Mouse (Mus musculus): ENCODE data around the gene Dync1i2.

Gene Dync1i2

DNA sequence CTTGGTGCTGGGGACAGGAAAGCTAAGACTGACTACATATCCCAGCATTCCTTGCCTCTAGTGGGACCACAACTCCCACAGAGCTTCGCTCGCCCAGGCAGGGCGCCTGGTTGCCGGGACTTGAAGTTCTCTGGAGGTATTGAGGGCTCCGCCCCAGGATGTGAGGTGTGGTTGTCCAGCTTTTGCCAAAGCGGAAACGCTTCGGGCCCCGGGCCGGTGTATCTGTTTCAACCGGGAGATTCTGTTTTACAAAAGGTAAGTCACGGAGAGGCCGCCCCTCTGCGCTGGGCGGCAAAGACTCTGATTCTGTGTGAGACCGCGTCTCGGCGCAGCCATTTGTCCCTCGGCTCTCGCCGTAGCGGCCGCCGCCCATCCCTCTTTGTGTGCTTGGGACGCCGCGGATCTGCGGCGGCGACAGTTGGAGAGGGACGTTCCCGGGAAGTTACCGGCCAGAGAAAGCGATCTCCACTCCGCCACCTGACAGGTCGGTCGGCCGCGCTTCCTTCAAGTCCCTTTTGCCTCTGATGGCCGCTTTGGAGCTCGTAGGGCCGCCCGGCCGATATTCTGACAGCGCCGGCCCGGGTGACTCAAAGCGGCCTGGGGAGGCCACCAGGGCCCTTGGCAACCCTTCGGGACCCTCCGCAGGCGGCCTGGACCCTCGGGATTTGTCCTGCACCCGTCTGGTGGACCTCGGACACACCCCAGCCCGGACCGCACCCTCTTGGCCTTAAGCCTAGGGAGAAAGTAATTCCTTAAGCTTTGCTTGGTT lies at the start of gene Dync1i2:
TSS of gene Dync1i2 (plus strand) at position 116 of the 769 bp plus-strand sequence.
- peak; percentile 90 for DNase-seq (ENCODE audit: extremely low read depth, insufficient read length, low spot score)

DNA sequence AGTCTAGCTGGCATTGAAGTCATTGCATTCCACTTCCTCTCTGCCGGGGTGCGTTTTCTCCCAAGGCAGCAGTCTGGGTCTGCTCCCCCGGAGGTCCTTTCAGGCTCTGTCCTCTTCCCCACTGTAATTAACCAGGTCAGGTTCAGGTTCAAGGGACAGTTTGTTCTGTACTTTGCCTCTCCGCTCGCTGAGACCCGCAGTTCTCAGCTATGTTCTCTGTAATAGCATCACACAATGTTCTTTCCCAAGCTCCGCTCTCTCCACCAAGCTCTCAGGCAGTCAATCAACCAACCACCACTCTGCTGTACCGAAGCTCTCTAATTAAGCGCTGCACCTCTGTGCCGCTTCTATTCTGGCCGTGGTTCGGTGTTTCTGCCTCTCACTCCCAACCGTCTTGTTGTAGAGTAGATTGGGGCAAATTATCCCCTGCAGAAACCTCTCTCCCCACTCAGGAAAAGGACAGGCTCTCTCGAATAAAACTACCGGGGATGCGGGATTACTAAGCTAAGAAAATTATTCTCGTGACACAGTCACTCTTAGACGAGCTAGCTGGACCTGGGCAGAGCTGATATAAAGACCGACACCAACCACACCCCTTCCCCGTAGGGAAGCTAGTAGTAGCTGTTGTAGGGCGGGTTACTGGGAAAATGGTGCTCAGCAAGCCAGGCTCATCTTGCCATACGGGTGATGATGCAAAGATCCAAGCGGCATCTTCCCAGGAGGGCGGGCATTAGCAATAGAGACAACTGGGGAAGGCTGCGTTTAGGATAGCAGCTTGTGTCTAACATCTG lies 48.5 kb upstream of the Dync1i2 start:
- no peak for DNase-seq (ENCODE audit: extremely low read depth, insufficient read length, low spot score)

DNA sequence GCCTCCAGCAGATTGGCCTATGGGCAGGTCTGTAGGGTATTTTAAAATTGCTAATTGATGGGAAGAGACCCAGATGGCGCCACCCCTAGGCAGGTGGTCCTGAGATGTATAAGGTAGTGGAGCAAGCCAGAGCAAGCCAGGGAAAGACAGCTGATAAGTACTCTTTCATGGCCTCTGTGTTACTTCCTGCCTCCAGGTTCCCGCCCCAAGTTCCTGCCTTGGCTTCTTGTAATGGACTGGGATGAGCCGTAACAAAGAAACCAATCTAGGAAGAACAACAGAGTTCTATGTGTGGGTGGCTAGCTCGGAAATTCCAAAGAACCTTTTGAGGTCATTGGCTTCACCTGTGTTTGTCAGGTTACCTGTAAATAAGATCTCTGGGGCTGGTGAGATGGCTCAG lies 44.3 kb upstream of the Dync1i2 start:
- DNase-seq (ENCODE audit: extremely low read depth, insufficient read length, low spot score), result no peak

GRCm38 (mm10) chr2:71168461-71169021 lies 43.0 kb upstream of the Dync1i2 start:
- no peak for DNase-seq (ENCODE audit: extremely low read depth, insufficient read length, low spot score)

DNA sequence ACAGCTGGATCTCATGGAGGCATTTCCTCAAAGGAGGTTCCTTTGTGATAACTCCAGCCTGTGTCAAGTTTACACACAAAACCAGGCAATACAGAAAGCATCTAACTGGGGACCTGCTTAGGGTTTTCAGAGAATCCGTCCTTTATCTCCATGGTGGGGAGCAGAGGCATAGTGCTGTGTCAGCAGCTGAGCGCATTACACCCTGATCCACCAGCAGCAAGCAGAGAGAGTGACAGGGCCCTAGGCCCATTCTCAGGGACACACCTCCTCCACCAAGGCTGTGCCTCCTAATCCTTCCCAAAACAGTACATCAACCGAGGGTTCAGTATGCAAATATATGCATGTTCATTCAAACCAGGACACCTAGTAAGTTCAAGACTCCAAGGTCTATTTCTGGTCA lies 38.5 kb upstream of the Dync1i2 start:
- DNase-seq (ENCODE audit: extremely low read depth, insufficient read length, low spot score), result no peak

- no peak for DNase-seq (ENCODE audit: extremely low read depth, insufficient read length, low spot score)
These were observed 34.9 kb upstream of the Dync1i2 start for GRCm38 (mm10) chr2:71176329-71177249.

DNA sequence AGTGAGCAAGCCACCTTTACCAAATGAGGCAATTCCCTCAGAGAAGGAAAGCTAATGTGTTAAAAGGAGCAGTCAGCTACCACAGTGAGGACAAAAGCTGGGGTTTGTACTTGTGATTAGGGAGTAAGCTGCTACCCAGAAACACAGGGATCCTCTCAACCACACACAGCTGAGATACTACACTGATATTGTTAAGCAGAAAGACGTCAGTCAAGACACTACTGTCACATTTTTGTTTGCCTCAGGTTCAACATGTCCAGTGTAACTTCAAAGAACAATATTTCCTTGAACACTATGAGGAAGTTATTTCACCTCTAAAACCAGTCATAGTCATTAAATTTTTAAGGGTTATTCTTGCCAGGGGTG lies 34.3 kb upstream of the Dync1i2 start:
- no peak for DNase-seq (ENCODE audit: extremely low read depth, insufficient read length, low spot score)

DNA sequence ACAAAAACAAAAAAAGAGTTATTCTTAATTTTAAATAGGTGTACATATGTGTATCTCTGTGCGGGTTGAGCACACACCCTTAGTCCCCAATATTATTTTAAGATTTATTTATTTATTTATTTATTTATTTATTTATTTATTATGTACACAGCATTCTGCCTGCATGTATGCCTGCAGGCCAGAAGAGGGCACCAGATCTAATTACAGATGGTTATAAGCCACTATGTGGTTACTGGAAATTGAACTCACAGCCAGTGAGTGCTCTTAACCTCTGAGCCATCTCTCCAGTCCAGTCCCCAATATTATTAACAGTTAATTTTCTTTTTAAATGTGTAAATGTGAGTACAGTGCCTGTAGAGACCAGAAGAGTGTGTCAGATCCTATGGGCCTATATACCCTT lies 33.7 kb upstream of the Dync1i2 start:
- DNase-seq (ENCODE audit: extremely low read depth, insufficient read length, low spot score), result no peak

- no peak for DNase-seq (ENCODE audit: extremely low read depth, insufficient read length, low spot score)
These were observed 31.8 kb upstream of the Dync1i2 start for GRCm38 (mm10) chr2:71179716-71180115.

DNA sequence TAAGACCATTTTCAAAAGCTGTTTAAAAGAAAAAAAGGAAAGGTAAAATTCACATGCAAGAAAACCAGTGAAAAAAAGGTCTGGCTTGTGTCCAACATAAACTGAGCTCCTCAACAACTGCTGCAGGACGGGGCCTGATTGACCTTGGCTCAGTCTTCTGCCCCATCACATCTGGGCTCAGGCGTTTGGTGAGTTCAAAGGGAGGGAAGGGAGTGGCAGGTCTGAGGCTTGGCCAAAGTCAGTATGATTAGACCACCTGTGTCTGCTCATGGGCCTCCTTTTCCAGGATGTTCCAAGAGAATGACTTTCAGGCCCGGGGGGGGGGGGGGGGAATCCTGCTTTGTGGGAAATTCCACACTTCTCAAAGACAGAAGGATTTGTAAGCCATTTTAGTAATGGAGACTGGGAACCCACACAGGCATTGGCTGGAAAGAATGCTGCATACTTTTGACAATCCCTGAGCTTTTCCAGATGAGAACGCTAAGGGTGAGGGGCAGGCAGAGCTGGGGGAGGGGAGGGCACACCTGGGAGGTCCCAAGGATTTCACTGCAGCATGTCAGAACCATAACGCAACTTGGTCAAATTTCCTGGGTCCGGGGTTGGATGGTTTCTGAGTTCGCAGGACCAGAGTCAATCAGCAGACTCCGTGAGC lies 30.8 kb upstream of the Dync1i2 start:
- DNase-seq (ENCODE audit: extremely low read depth, insufficient read length, low spot score), result no peak

GRCm38 (mm10) chr2:71187950-71188349 lies 23.6 kb upstream of the Dync1i2 start:
- DNase-seq (ENCODE audit: extremely low read depth, insufficient read length, low spot score), result no peak

GRCm38 (mm10) chr2:71188861-71189260 lies 22.6 kb upstream of the Dync1i2 start:
- no peak for DNase-seq (ENCODE audit: extremely low read depth, insufficient read length, low spot score)

DNA sequence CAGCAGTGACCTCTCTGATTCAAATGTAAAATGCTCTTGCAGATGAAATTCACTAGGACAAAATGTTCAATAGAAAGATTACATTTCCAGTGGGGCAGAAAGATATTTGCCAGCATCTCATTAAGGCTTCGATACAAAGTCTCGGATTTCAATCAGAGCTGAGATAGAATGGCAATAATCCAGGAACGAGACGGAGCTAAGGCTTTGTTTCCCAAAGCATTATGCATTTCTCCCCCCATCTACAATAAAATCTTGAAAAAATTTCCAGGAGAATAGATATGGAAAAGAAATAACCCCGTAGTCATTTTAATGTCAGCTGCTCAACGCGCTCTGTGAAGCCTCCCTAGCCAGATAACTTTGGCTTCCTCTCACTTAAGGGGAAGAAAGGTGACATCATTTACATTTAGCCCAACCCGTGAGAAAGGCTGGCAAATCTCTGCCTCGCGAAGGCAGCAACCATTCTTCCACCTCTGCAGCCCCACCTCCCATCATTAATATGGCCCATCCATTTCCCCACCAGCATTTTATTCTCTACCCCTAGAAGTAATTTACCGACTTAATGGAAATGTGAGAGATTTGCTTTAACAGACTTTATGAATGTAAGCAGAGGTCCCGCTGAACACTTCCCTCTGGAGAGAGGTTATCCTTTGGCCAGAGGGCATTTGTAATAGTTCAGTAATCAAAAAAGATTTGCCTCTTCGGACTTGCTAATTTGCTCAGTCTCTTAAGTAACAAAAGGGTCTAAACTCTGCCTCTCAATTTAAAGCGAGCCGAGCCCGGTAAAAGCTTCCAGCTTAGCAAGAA lies 19.9 kb upstream of the Dync1i2 start:
- no peak for DNase-seq (ENCODE audit: extremely low read depth, insufficient read length, low spot score)

- DNase-seq (ENCODE audit: extremely low read depth, insufficient read length, low spot score), result no peak
These were observed 19.2 kb upstream of the Dync1i2 start for GRCm38 (mm10) chr2:71192195-71192807.

DNA sequence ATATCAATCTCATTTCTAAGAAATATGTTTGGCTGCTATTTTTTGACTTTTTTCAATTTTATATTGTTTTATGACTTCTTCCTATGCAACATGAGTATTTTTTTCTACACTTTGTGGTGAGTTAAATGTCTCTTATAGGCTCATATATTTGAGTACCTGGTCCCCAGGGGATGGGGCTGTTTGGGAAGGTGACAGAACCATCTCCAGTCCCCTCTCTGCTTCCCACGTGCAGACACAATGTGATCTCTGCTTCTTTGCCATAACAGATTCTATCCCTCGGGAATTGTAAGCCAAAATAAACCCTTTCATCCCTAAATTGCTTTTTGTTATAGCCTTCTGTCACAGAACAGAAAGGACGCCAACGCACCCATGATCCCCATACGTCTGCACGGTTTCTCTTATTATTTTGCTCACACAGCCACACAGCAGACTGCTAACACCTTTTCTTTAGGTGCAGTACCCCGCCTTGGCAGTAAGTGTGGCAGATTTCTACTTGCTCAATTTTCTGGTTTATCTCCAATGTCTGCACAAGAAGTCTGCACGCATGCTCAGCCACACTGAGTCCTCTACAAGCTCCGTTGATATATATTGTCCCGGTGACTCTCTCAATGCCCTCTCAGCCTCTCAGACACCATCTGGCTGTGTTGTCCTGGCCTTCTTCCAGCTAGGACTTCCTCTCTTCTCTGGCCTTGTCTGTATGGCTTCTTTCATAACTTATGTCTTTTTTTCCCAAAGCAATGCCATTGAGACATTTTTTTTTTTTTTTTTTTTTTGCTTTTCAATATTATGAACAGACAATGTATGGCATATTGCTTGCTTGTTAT lies 17.2 kb upstream of the Dync1i2 start:
- no peak for DNase-seq (ENCODE audit: extremely low read depth, insufficient read length, low spot score)

DNA sequence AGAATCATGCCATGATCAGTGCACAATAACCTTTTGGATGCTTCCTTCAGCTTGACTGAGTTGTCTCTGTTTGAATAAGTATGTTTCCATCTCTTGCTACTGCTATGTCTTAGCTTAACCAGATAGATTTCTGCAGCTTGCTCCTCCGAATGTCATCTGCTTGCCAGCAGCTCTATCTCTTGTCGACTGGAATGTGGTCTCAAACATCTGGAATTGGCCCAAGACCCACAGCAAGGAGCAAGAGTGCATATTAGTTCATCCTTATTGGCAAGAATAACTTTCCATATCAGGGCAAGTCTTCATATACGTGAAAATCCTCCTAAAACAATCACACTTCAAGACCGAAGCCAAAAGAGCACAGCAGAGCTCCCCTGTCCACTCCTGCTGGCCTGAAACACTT lies 14.6 kb upstream of the Dync1i2 start:
- no peak for DNase-seq (ENCODE audit: extremely low read depth, insufficient read length, low spot score)

DNA sequence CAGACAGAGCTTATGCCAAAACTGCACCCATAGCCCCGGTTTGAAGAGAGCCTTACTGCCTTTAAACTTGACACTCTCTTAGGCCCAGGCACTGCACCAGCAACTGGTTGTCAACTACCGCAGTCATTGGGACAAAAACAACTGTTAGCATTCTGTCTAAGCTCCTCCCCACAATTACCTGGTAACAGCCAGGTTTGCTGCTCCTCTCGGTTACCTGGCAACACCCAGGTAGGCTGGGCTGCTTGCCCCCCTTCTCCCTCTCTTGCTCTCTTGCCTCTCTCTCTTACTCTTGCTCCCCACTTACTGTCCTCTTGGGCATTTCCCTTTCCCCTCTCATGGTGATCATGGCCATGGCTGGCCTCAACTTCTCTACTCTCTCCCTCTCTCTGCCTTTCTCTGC lies 12.6 kb upstream of the Dync1i2 start:
- DNase-seq (ENCODE audit: extremely low read depth, insufficient read length, low spot score), result no peak

DNA sequence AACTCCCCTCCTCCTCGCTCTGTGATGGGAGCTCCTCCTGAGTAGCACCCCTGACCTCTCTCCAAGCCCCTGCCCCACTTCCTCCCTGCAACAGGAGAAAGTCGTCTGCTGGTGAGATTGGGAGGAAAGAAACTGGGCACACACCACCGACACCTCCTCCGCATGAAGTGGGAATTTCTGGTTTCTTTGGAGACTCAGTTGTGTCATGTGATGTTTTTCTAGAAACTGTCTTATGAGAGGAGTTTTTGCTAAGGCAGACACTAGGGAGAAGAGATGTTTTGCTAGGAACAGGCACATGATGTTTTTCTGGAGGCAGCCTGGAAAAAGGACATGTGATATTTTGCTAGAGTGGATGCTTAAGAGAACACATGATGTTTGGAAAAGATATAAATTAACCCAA lies 11.0 kb upstream of the Dync1i2 start:
- no peak for DNase-seq (ENCODE audit: extremely low read depth, insufficient read length, low spot score)

All from 3134 (cell line).